Mouse (Mus musculus) heart, embryonic 10.5 days (tissue): ENCODE measurements around the gene S100a2. TPM values are rescaled to one million over a fixed set of nuclear protein-coding genes. Genes with fewer than 3 reads are reported as not detected.
A peak's percentile ranks its signal among the peaks of the same experiment; 100 is the strongest.

Experiments
- DNase-seq: peaks from one replicate; pipeline ENCODE4 v3.0.0-alpha.2; 2017; ENCODE audit warnings: low spot score
- H3K27ac ChIP-seq: fragments of 300-500 bp; sonication (generic); 2 replicates; pipeline ENCODE4 v1.5.1; 2016; ENCODE audit warnings: mild to moderate bottlenecking
- H3K27me3 ChIP-seq: fragments of 300-500 bp; sonication (generic); 2 replicates; pipeline ENCODE4 v1.6.1; 2016; ENCODE audit warnings: mild to moderate bottlenecking; ENCODE audit not compliant: poor library complexity, insufficient read depth, severe bottlenecking
- H3K36me3 ChIP-seq: fragments of 300-500 bp; sonication (generic); 2 replicates; pipeline ENCODE4 v1.6.1; 2016; ENCODE audit warnings: mild to moderate bottlenecking, moderate library complexity
- H3K4me1 ChIP-seq: fragments of 300-500 bp; sonication (generic); 2 replicates; pipeline ENCODE4 v1.6.1; 2016; ENCODE audit warnings: mild to moderate bottlenecking
- H3K4me3 ChIP-seq: fragments of 300-500 bp; sonication (generic); 2 replicates; pipeline ENCODE4 v1.5.1; 2016; ENCODE audit warnings: mild to moderate bottlenecking, moderate library complexity
- H3K9me3 ChIP-seq: fragments of 300-500 bp; sonication (generic); 2 replicates; pipeline ENCODE4 v1.6.1; 2016; ENCODE audit warnings: mild to moderate bottlenecking, moderate library complexity
- WGBS: fragments of 180-500 bp; shearing (Covaris S2); methylation state at CpG from one replicate; pipeline ENCODE4 v1.1.7; 2016; 5-methylcytosine and 5-hydroxymethylcytosine counted together
- polyA plus RNA-seq: library from polyadenylated mRNA; unstranded; fragments of >200 nt; fragmentation: Nextera tagmentation; extraction: Ambion mirVana; gene quantifications from 2 replicates; pipeline ENCODE4 v1.2.1, GENCODE M21; 2016

S100a2 gene
- polyA plus RNA-seq, 1 experiment from 2014 or later: not detected

GRCm38 (mm10) chr3:90612061-90612460 is 22.0 kb downstream of the S100a2 start:
- Histone ChIP-seq H3K9me3 (no peaks in the 10 kb centered on the region), H3K27me3 (peaks cover 16% of the 10 kb centered on the region; the same call in 1 of the 2 replicates), H3K4me3 (no peak overlapping the region), H3K36me3 (no peaks in the 10 kb centered on the region), H3K4me1 (peaks cover 15% of the 10 kb centered on the region), H3K27ac (no peak overlapping the region)
- DNase-seq: no peak
- WGBS: 59% methylated on average over 4 of the region's 4 CpGs

DNA sequence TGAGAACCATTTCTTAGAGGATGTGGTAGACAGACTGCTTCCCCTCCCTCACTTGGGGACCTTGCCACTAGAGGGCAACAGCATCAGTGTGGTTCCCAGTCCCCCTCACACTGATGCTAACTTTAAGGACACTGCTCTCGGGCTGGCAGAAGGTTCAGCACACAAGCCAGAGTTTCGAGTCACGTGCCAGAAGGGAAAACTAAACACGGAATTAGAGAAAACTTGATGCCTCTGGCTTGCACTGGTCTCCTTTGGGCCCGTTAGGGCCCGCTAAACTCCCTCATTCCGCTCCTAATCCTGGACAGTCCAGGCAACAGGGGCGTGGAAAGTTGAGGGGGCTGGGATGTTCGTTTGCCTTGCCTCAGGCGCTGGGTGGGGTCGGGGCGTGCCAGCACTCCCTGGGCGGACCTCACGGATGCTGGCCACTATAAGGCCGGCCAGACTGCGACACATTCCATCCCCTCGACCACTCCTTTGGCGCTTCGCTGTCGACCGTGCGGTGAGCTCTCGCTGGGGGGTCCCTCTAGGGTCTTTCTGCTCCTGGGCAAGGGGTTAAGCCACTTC is 22.8 kb downstream of the S100a2 start, which contains the start of gene S100a6:
TSS of gene S100a6 (plus strand) at position 155 of the 564 bp plus-strand sequence.
- Histone ChIP-seq H3K4me1 (peaks cover 15% of the 10 kb centered on the region), H3K27ac (peak within 1 kb of the TSS; percentile 30; the same call in 1 of the 2 replicates), H3K27me3 (peaks cover 16% of the 10 kb centered on the region; the same call in 1 of the 2 replicates), H3K9me3 (no peaks in the 10 kb centered on the region), H3K36me3 (no peaks in the 10 kb centered on the region), H3K4me3 (peak within 1 kb of the TSS; percentile 54)
- under 1% methylated on average over 23 of the region's 23 CpGs for WGBS
- DNase-seq: no peak

- WGBS: 52% methylated on average over 7 of the region's 7 CpGs
- no peak for DNase-seq
- H3K9me3 ChIP-seq: no peaks in the 10 kb centered on the region
- H3K36me3 ChIP-seq: no peaks in the 10 kb centered on the region
- peaks cover 16% of the 10 kb centered on the region; the same call in 1 of the 2 replicates for H3K27me3 ChIP-seq
- H3K27ac ChIP-seq: no peak overlapping the region
- H3K4me3 ChIP-seq: peak overlapping the region; percentile 54
- H3K4me1 ChIP-seq: peaks cover 15% of the 10 kb centered on the region
Measured at GRCm38 (mm10) chr3:90613461-90614147, 23.6 kb downstream of the S100a2 start.

DNA sequence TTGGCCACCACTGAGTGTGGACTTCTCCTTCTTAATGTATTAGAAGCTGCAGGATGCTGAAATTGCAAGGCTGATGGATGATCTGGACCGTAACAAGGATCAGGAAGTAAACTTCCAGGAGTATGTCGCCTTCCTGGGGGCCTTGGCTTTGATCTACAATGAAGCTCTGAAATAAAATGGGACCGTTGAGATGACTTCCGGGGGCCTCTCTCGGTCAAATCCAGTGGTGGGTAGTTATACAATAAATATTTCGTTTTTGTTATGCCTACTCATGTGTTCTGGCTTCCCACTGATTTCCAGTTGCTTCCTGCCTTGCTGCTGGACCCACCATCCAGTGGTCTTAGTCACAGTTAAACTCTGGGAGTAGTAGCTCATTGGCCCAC is 24.1 kb downstream of the S100a2 start:
- no peak for DNase-seq
- peaks cover 15% of the 10 kb centered on the region for H3K4me1 ChIP-seq
- H3K27ac ChIP-seq: no peak overlapping the region
- WGBS: 84% methylated on average over 6 of the region's 6 CpGs
- H3K4me3 ChIP-seq: no peak overlapping the region
- peaks cover 16% of the 10 kb centered on the region; the same call in 1 of the 2 replicates for H3K27me3 ChIP-seq
- H3K9me3 ChIP-seq: no peaks in the 10 kb centered on the region
- H3K36me3 ChIP-seq: no peaks in the 10 kb centered on the region

DNA sequence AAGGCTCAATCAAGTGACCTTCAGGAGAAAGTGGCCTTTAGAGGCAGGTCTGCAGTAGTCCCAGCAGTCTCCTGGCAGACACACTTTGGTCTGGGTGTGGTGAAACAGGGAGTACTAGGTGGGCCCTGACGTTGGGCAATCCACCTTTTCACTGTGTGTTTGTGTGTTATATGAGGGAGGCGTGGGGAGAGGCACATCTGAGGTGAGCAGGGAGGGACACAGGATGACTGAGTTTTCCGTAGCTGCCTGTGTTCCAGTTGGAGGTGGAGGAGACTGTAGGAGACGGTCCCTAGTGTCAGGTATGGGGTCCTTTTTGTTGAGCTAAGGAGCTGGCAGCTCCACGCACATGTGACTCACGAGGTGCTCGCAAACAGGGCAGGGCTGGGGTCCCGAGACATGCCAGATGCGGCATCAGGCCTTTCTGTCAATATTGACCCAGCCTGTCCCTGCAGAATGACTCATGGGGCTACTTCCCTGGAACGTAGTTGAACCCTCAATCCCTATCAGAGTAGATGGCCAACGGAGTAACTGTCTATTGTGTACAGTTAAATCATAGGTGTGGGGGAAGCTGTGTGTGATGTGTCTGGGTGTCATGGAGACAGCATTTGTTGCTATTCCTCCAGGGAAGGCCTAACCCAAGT is 24.7 kb downstream of the S100a2 start:
- H3K36me3 ChIP-seq: no peaks in the 10 kb centered on the region
- H3K4me3 ChIP-seq: no peak overlapping the region
- H3K9me3 ChIP-seq: no peaks in the 10 kb centered on the region
- H3K4me1 ChIP-seq: peaks cover 15% of the 10 kb centered on the region
- no peak for DNase-seq
- WGBS: 70% methylated on average over 11 of the region's 11 CpGs
- H3K27ac ChIP-seq: no peak overlapping the region
- H3K27me3 ChIP-seq: peaks cover 16% of the 10 kb centered on the region; the same call in 1 of the 2 replicates

DNA sequence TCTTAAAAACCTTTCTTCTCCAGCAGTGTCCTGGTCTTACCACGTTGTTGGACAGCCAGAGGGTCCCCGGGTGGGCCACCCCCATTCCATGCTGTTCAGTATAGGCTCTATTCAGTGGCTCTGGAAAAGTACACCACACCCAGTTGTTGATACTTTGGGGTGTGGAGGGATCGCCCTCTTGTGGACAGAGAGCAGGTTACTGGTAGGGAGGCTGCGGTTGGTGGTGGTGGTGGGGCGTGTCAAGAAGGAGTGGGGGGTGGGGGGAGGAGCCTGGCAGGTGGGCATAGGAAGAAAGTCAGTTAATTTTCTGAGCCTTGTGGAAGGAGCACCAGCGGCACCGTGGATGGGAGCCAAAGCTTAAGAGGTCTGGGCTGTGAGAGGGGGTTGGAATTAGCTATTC is 25.4 kb downstream of the S100a2 start:
- peak; percentile 81 for DNase-seq
- H3K4me1 ChIP-seq: peaks cover 15% of the 10 kb centered on the region
- no peaks in the 10 kb centered on the region for H3K36me3 ChIP-seq
- WGBS: 11% methylated on average over 7 of the region's 7 CpGs
- peaks cover 16% of the 10 kb centered on the region; the same call in 1 of the 2 replicates for H3K27me3 ChIP-seq
- H3K27ac ChIP-seq: no peak overlapping the region
- no peak overlapping the region for H3K4me3 ChIP-seq
- no peaks in the 10 kb centered on the region for H3K9me3 ChIP-seq

- Histone ChIP-seq H3K4me1 (peaks cover 15% of the 10 kb centered on the region), H3K4me3 (no peak overlapping the region), H3K9me3 (no peaks in the 10 kb centered on the region), H3K36me3 (no peaks in the 10 kb centered on the region), H3K27ac (no peak overlapping the region), H3K27me3 (peaks cover 20% of the 10 kb centered on the region; the same call in 1 of the 2 replicates)
- 70% methylated on average over 1 of the region's 1 CpGs for WGBS
- DNase-seq: no peak
Measured at GRCm38 (mm10) chr3:90615911-90616310, 25.9 kb downstream of the S100a2 start.

GRCm38 (mm10) chr3:90617586-90617985 is 27.5 kb downstream of the S100a2 start:
- peaks cover 20% of the 10 kb centered on the region; the same call in 1 of the 2 replicates for H3K27me3 ChIP-seq
- H3K4me1 ChIP-seq: peaks cover 15% of the 10 kb centered on the region
- H3K27ac ChIP-seq: no peak overlapping the region
- no peak for DNase-seq
- no peaks in the 10 kb centered on the region for H3K9me3 ChIP-seq
- no peak overlapping the region for H3K4me3 ChIP-seq
- H3K36me3 ChIP-seq: no peaks in the 10 kb centered on the region
- WGBS: 17% methylated on average over 1 of the region's 1 CpGs

- no peaks in the 10 kb centered on the region for H3K9me3 ChIP-seq
- DNase-seq: no peak
- WGBS: 46% methylated on average over 7 of the region's 7 CpGs
- H3K4me3 ChIP-seq: no peak overlapping the region
- peaks cover 7% of the 10 kb centered on the region; the same call in 1 of the 2 replicates for H3K4me1 ChIP-seq
- H3K27me3 ChIP-seq: peaks cover 4% of the 10 kb centered on the region; the same call in 1 of the 2 replicates
- H3K27ac ChIP-seq: no peak overlapping the region
- H3K36me3 ChIP-seq: no peaks in the 10 kb centered on the region
Measured at GRCm38 (mm10) chr3:90621552-90621951, 31.5 kb downstream of the S100a2 start.

GRCm38 (mm10) chr3:90623435-90624071 is 33.5 kb downstream of the S100a2 start:
- H3K9me3 ChIP-seq: no peaks in the 10 kb centered on the region
- H3K27me3 ChIP-seq: peaks cover 4% of the 10 kb centered on the region; the same call in 1 of the 2 replicates
- H3K4me3 ChIP-seq: no peak overlapping the region
- WGBS: 46% methylated on average over 2 of the region's 2 CpGs
- H3K4me1 ChIP-seq: peaks cover 7% of the 10 kb centered on the region; the same call in 1 of the 2 replicates
- H3K36me3 ChIP-seq: no peaks in the 10 kb centered on the region
- DNase-seq: no peak
- H3K27ac ChIP-seq: no peak overlapping the region

DNA sequence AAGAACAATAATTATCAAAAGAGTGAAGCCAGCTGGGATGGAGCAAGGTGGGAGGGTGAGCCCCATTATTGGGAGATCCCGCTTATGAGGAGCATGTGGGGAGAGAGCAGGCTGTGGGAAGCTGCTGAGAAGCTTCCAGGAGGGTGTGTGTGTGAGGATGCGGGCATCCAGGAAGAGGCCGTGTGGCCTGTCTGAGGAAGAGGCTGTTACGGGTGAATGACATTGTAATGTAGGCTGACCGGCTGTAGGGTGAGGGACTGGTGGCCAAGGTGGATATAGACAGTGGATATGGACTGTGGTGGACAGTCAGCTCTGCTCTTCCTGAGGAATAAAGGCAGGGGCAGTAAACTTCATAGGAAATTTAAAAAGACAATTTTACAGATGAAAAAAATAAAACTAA is 35.4 kb downstream of the S100a2 start:
- 80% methylated on average over 5 of the region's 5 CpGs for WGBS
- peaks cover 7% of the 10 kb centered on the region; the same call in 1 of the 2 replicates for H3K4me1 ChIP-seq
- no peak overlapping the region for H3K27ac ChIP-seq
- H3K36me3 ChIP-seq: no peaks in the 10 kb centered on the region
- peaks cover 3% of the 10 kb centered on the region; the same call in 1 of the 2 replicates for H3K27me3 ChIP-seq
- no peak overlapping the region for H3K4me3 ChIP-seq
- no peaks in the 10 kb centered on the region for H3K9me3 ChIP-seq
- DNase-seq: peak; percentile 25

- Histone ChIP-seq H3K9me3 (no peaks in the 10 kb centered on the region), H3K27ac (no peak overlapping the region), H3K4me3 (no peak overlapping the region), H3K27me3 (no peaks in the 10 kb centered on the region), H3K36me3 (no peaks in the 10 kb centered on the region), H3K4me1 (peaks cover 7% of the 10 kb centered on the region; the same call in 1 of the 2 replicates)
- peak; percentile 25 for DNase-seq
- 76% methylated on average over 9 of the region's 9 CpGs for WGBS
Measured at GRCm38 (mm10) chr3:90626266-90627021, 36.4 kb downstream of the S100a2 start.
